Mouse (Mus musculus) C2C12 (cell line): ENCODE measurements around the gene Map1s.

Experiments used
- CEBPB ChIP-seq: IDR thresholded peaks from one replicate; pipeline ENCODE4 v1.6.1; 2011; ENCODE audit warnings: low read depth, mild to moderate bottlenecking, control low read depth, moderate library complexity
- CTCF ChIP-seq: IDR thresholded peaks from one replicate; pipeline ENCODE4 v1.5.1; 2011; ENCODE audit not compliant: control insufficient read depth, insufficient read depth, insufficient read length
- FOSL1 ChIP-seq: IDR thresholded peaks from one replicate; pipeline ENCODE4 v1.8.0; 2011; ENCODE audit warnings: mild to moderate bottlenecking, low read length; ENCODE audit not compliant: poor library complexity, insufficient read depth, severe bottlenecking
- MAX ChIP-seq: IDR thresholded peaks from one replicate; pipeline ENCODE4 v1.6.1; 2011; ENCODE audit warnings: mild to moderate bottlenecking, control low read depth
- MYOD1 ChIP-seq: IDR thresholded peaks from one replicate; pipeline ENCODE4 v1.6.1; 2011; ENCODE audit warnings: low read depth; ENCODE audit not compliant: control insufficient read depth, insufficient read length
- MYOG ChIP-seq: IDR thresholded peaks from one replicate; pipeline ENCODE4 v1.6.1; 2011; ENCODE audit not compliant: control insufficient read depth, insufficient read length; ENCODE audit errors: extremely low read depth

DNA sequence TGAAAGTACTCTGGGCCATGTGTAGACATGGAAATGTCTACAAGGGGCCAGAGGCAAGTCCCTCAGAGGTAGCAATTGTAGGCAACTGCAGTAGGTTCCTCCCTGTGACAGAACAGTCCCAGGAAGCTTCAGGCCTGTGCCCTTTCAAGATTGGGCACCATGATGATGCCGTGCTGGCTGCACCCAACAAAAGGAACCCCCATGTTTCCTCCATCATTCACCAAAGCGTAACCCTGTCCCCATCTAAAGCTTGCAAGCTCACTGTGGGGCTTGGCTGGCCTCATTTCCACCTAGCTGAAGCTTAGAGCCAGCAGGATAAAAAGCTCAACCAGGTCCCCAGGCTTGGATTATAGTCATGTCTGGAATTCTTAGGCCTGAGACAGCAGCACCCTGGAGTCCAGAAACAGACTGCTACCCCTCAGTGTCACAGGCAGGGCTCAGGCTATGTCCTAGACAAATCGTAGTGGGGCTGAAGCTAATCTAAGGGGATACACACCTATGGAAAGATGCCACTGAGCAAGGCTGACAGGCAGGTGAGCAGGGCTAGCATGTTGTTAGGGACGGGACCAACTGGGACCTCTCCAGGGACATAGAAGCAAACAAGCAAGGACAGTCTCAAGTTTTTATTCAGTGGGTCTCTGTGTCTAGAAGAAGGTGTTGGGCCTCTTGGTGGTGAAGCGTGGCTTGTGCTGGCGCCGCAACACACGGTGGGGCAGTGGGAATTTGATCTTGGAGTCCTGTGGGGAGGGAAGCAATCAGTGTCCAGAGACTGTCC, 10.8 kb upstream of the Map1s start:
- TF ChIP-seq FOSL1 (no peak), CTCF (no peak), MYOG (no peak), MAX (no peak), MYOD1 (no peak), CEBPB (no peak)
